Mouse (Mus musculus) urinary bladder, postnatal 36 days (tissue): ENCODE data around the gene Col25a1.

Source experiments
- DNase-seq, 2 experiments: peaks; one replicate each; pipeline ENCODE4 v3.0.0; 2022; ENCODE audit warnings: low spot score in 2 of 2, mixed read lengths in 1 of 2

The Col25a1 gene

DNA sequence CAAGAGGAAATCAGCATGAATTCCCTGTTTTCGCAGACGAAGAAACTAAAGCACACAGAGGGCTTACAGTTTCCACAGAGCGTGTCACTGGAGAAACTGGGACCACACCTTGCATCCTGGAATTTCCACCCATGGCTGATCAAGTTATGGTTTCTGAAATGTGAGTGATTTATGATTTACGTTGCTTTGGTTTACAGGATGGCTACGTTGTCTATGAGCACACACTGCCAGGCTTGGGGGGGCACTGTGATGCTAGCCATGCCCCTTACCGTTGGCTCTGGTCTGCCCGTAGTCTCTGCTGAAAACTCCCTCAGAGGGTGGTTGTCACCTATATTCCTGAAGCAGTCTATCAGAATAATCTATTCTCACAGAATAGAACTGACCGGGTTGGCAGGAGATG, at the start of gene Col25a1:
TSS of gene Col25a1 (plus strand) at position 301 of the 400 bp plus-strand sequence.
- no peak for DNase-seq

GRCm38 (mm10) chr3:130083312-130083711, 48.0 kb upstream of the Col25a1 start:
- DNase-seq = no peak

DNA sequence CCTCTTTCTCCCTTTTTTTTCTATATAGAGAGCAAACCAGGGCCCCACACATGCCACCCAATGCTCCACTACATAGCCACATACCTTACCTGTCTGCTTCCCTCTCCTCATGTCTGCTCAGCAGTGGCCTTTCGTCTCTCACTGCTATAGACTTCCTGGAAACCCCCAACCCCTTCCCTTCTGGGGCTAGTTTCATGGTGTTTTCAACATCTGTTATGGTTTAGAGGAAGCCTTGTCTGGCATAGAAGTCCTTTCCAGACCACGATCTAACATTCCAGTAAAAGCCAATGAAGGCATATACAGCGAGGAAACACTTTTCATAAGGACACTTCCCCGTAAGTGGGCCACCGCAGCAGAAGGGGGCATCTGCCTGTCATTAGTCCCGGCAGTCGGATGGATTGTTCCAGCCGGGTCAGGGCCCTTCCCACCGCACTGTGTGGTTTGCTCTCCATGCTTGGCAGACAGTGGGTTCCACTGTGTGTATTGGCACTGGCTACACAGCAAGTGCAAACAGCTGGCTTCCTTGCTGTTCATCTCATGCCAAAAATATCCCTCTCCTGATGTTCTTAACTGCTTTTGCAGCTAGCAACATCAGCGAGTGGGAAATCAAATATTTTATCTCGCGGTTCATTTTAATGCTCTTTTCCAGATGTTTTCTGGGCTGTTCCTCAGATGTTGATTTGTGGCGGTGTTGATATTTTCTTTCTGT, 44.8 kb upstream of the Col25a1 start:
- no peak for DNase-seq

- no peak for DNase-seq
Observed at GRCm38 (mm10) chr3:130087466-130087865, 43.8 kb upstream of the Col25a1 start.

GRCm38 (mm10) chr3:130088654-130089053, 42.6 kb upstream of the Col25a1 start:
- DNase-seq = no peak

- no peak for DNase-seq
Observed at GRCm38 (mm10) chr3:130090460-130090859, 40.8 kb upstream of the Col25a1 start.

DNA sequence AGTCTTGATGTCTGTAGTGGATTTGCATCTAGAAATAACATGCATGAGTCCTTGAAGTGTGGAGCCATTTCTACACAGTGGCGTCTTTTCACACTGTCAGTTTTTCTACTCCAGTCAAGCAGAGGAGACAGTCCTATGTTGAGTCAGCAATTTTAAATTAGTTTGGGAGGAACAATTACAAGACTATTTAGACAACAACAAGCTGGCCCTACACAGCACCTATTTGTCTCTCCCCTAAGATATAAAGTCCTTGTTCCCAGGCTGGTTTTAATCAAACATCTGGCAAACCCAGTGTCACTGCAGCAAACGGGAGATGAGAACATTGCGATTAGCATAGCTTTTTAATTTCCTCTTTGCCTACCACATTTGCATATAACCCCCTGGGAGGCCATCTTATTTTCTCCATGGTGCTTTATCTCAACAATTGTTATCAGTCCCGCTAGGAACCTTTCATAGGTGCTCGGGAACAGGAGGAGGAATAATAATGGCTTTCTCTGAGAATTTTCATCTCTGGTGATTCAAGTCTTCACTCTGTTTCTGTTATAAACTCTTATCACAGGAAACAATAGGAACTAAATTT, 37.1 kb upstream of the Col25a1 start:
- DNase-seq = no peak

DNA sequence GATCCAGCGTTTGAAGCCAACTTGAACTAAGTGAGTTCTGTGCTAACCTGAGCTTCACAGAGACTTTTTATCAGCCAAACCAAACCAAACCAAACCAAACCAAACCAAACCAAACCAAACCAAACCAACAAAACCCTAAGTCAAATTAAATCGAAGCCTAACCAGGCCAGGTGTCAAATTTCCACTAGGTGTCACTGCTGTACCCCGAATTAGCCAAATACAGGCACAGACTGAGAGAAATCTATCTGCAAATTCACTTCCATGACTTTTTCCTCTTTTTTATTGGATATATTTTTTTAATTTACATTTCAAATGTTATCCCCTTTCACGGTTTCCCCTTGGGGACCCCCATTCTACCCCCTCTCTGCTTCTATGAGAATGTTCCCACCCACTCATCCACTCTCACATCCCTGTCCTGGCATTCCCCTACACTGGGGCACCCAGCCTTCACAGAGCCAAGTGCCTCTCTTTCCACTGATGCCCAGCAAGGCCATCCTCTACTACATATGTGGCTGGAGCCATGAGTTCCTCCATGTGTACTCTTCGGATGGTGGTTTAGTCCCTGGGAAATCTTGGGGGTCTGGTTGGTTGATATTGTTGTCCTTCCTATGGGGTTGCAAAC, 36.0 kb upstream of the Col25a1 start:
- DNase-seq = peak in 1 of 2 experiments; percentile 8

GRCm38 (mm10) chr3:130103486-130103885, 27.8 kb upstream of the Col25a1 start:
- DNase-seq = peak in 1 of 2 experiments; percentile 6

GRCm38 (mm10) chr3:130104471-130104870, 26.8 kb upstream of the Col25a1 start:
- no peak for DNase-seq

DNA sequence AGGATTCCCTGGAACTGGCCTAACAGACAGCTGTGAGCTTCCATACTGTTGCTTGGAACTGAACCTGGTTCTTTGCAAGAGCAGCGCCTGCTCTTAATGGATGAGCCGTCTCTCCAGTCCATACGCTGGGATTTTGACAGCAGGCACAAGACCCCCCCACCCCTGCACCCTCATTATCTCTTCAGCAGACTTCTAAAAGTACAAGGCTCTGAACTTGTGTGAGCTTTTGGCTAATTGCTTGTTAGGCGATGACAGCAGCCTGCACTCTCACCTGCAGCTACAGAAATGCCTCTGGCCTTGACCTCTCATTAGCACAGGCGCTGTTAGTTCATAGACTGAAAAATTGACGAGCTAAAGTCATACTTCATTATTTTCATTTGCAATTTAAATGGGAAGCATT, 14.4 kb upstream of the Col25a1 start:
- no peak for DNase-seq

DNA sequence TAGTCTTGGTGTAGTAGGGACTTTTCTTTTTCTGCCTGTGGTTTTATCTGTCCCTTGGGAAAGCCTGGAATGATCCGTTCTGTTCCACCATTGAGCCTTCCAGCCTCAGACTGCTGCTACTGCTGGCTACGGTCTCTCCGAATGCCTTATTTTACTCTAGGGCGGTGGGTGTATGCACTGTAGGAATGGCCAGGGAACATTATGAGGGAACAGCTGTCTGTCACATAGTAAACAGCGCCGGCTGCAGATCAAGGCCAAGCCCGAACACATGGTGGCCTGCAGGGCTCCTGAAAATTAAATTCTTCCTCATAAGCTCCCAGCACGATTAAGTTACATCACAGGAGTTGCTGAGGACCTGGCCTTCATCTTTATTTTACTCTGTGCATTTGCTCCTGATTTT, 3.5 kb upstream of the Col25a1 start:
- DNase-seq = no peak

GRCm38 (mm10) chr3:130128564-130128963, 2.7 kb upstream of the Col25a1 start:
- no peak for DNase-seq

- no peak for DNase-seq
Observed at GRCm38 (mm10) chr3:130129635-130130206, 1.6 kb upstream of the Col25a1 start.

GRCm38 (mm10) chr3:130137204-130137603, 5.9 kb downstream of the Col25a1 start:
- no peak for DNase-seq

DNA sequence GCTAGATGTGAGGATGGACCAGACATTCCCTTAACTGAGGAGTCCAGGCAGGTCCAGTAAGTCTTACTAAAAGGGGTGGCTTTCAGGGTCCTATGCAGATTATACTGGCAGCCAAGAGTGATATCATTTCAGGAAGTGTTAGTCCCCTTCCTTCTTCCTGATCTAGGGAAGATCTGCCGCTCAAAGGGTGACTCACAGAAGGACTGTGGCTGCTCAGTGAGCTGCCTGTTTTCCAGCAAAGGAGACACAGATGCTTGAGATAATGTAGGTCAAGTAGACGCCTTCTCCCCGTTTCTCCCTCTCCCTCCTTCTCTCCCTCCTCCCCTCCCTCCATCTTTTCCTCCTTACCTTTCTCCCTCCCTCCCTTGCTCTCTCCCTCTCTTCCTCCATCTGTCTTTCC, 6.3 kb downstream of the Col25a1 start:
- DNase-seq = no peak

GRCm38 (mm10) chr3:130145874-130146273, 14.6 kb downstream of the Col25a1 start:
- no peak for DNase-seq

DNA sequence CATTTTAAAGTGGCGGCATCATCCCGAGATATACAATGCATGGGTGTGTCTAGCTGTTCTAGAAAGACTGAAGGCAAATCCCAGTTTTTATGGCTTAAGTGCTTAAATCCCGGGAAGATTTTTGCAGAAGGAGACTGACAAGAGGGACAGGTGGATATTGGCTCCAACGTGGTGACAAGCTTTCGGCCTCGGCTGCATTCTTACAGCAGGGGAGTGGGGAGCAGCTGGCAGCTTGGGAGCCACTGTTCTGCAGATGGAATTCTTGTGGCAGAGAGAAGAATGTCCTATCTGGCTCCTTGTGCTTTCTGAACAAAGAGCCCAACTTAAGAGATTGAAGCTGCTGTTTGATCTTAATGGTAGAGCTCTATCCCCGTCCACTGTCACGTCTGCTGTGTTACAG, 16.5 kb downstream of the Col25a1 start:
- DNase-seq = no peak

DNA sequence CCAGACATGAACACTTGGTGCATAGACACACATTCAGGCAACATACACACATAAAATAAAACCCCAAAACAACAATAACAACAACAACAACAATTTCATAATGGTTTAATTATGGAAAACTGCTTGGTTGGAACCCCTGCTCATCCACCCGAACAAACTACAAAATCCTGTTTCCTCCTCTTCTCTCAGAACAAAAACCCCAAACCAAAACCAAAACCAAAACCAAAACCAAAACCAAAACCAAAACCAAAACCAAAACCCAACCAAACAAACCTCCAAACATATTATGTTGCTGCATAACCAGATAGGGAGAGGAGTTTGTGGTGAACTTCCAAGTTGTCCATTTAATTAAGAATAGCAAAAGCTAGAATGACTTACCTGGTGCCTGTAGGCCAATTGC, 17.9 kb downstream of the Col25a1 start:
- DNase-seq = no peak

DNA sequence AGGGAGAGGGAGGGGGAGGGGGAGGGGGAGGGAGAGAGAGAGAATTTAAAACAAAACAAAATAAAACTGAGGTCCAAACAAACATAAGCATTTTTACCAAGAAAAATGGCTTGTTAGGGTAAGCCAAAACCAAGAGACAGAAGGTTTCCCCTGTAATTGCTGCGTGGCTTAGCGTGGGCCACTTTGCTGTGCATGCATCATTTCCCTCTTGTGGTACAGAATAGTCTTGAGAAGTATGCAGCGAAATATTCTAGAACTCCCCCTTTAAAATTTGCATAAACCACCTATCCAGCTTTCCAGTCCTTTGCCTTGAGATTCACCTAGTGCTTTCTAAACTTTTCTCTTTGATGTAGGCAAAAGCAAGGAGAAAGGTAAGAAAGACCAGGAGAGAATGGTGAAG, 21.8 kb downstream of the Col25a1 start:
- no peak for DNase-seq

DNA sequence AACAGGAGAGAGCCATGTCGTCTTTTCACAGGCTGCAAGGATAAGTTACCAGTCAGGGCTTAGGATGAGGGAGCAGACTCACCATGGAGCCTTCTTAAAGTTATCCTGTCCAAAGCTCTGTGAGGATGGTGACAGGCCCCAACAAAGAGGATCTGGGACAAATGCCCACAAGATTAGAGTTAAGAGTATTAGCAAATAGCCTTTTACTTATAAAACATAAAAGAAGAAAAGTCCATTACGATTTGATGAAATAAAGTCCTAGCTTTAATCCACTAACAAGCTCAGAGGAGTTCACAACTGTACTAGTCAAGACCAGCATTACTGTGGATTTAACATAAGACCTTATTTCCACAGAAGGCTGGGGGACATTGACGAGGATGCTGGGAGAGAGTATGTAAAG, 26.2 kb downstream of the Col25a1 start:
- no peak for DNase-seq

DNA sequence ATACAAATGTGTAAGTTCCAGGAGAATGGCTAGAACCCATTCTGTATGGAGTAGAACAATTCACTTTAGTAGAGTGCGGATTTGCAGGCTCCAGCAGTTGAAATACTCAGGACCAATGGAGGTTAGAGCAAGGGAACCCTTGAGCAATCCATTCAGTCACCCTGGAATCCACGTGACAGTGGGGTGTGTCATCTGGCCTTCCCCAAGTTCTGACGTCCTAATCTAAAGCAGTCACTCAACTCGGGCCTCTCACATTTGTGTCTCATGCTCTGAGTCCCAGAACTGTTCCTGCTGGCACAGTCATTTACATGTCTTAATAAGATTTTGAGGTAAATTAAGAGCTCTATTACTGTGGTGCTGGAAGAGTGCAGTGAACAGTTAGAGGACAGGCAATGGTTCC, 28.6 kb downstream of the Col25a1 start:
- no peak for DNase-seq

DNA sequence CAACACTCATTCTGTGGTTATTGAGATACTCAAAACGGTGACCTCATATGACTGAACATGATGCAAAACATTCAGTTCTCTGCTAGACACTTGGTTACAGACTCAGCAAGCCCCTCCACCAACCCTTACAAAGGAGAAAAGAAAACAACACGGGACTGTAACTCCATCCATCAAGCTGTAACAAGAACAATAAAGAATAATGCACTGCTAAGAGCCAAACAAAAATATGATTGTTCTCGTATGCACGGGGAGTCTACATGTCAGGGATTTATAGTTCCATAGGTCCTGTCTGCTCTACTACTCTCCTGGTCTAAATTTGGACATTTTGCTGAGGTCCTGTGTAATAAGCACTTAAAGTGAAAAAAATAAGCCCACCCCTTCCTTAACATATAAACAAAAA, 29.6 kb downstream of the Col25a1 start:
- DNase-seq = no peak
